Mouse (Mus musculus) bone marrow, adult 2 months (tissue): ENCODE data around the gene Map3k14.

Experiments used
- CTCF ChIP-seq: fragments of 200-500 bp; IDR thresholded peaks from 2 replicates; pipeline ENCODE4 v1.5.1; 2011; ENCODE audit warnings: low read length, control low read depth; ENCODE audit not compliant: control insufficient read depth, insufficient read depth
- POLR2A ChIP-seq: fragments of 200-500 bp; IDR thresholded peaks from 2 replicates; pipeline ENCODE4 v1.6.1; 2011; ENCODE audit warnings: low read depth, mild to moderate bottlenecking, control low read depth, low read length, borderline replicate concordance; ENCODE audit not compliant: control insufficient read depth

DNA sequence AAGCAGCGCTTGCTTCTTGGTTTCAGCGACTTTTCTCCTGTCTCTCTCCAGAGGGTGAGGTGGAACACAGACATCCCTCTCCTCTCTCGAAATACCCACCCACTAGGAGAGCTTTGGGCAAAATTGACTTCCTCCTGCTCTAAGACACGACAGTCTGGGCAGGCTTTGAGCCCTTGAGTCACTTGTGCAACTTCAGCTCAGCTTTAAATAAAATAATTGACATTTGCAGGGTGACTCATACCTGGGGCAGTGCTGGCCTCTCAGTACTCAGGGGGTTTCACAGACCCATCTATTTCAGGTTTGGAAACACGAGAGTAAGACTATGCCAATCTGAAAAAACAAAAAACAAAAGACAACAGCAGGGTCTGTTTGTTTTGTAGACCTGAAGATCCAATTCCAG, 2.2 kb upstream of the Map3k14 start:
- TF ChIP-seq CTCF, result no peak
- no peak for TF ChIP-seq POLR2A
